Mouse (Mus musculus) heart, embryonic 13.5 days (tissue): ENCODE measurements around the gene Lmnb2. TPM values are rescaled to one million over a fixed set of nuclear protein-coding genes. Genes with fewer than 3 reads are reported as not detected.

ENCODE experiments used
- ATAC-seq: fragments of 200-750 bp; cut with Nextera tagmentation; 2 replicates; pipeline ENCODE4 v1.8.0; 2017; ENCODE audit warnings: moderate TSS enrichment; ENCODE audit not compliant: insufficient number of reproducible peaks, low FRiP score, low TSS enrichment; ENCODE audit errors: extremely low read depth
- H3K27ac ChIP-seq: fragments of 300-500 bp; sonication (generic); replicated peaks from 2 replicates; pipeline ENCODE4 v1.5.1; 2015; ENCODE audit warnings: moderate library complexity, mild to moderate bottlenecking, inconsistent platforms
- H3K27me3 ChIP-seq: fragments of 300-500 bp; sonication (generic); replicated peaks from 2 replicates; pipeline ENCODE4 v1.6.1; 2015; ENCODE audit warnings: mild to moderate bottlenecking, inconsistent platforms
- H3K36me3 ChIP-seq: fragments of 300-500 bp; sonication (generic); 2 replicates; pipeline ENCODE4 v1.6.1; 2015; ENCODE audit warnings: mild to moderate bottlenecking, inconsistent platforms
- H3K4me1 ChIP-seq: fragments of 300-500 bp; sonication (generic); 2 replicates; pipeline ENCODE4 v1.6.1; 2015; ENCODE audit warnings: inconsistent platforms
- H3K4me2 ChIP-seq: fragments of 300-500 bp; sonication (generic); 2 replicates; pipeline ENCODE4 v1.6.1; 2015; ENCODE audit warnings: inconsistent platforms, mild to moderate bottlenecking, moderate library complexity
- H3K4me3 ChIP-seq: fragments of 300-500 bp; sonication (generic); 2 replicates; pipeline ENCODE4 v1.5.1; 2015; ENCODE audit warnings: moderate library complexity, mild to moderate bottlenecking, inconsistent platforms
- H3K9ac ChIP-seq: fragments of 300-500 bp; sonication (generic); 2 replicates; pipeline ENCODE4 v1.6.1; 2015; ENCODE audit warnings: inconsistent platforms, mild to moderate bottlenecking, moderate library complexity
- H3K9me3 ChIP-seq: fragments of 300-500 bp; sonication (generic); 2 replicates; pipeline ENCODE4 v1.6.1; 2016; ENCODE audit warnings: inconsistent platforms
- WGBS: fragments of 180-500 bp; shearing (Covaris S2); methylation state at CpG from one replicate; pipeline ENCODE4 v1.1.7; 2015; ENCODE audit warnings: mixed read lengths; 5-methylcytosine and 5-hydroxymethylcytosine counted together
- polyA plus RNA-seq: library from polyadenylated mRNA; unstranded; fragments of >200 nt; fragmentation: Nextera tagmentation; extraction: Ambion mirVana; gene quantifications from 2 replicates; pipeline ENCODE4 v1.2.1, GENCODE M21; 2015

The Lmnb2 gene
- polyA plus RNA-seq, 1 experiment from 2014 or later, result 24.8 TPM

GRCm38 (mm10) chr10:80944231-80944630 is 26.2 kb upstream of the Lmnb2 start:
- H3K4me1 ChIP-seq, result peaks cover 77% of the 10 kb centered on the region
- WGBS, result 87% methylated on average over 5 of the region's 5 CpGs
- no peak overlapping the region for H3K9ac ChIP-seq
- H3K4me3 ChIP-seq, result no peak overlapping the region
- H3K27ac ChIP-seq, result no peak overlapping the region
- H3K36me3 ChIP-seq, result no peaks in the 10 kb centered on the region
- H3K4me2 ChIP-seq, result no peak overlapping the region
- ATAC-seq, result no peak
- no peaks in the 10 kb centered on the region for H3K9me3 ChIP-seq
- no peaks in the 10 kb centered on the region for H3K27me3 ChIP-seq

- Histone ChIP-seq H3K4me3 (no peak overlapping the region), H3K9ac (peak overlapping the region; percentile 47; the same call in 1 of the 2 replicates), H3K4me2 (no peak overlapping the region), H3K36me3 (no peaks in the 10 kb centered on the region), H3K9me3 (no peaks in the 10 kb centered on the region), H3K27ac (peak overlapping the region; percentile 63), H3K4me1 (peaks cover 77% of the 10 kb centered on the region), H3K27me3 (no peaks in the 10 kb centered on the region)
- WGBS, result 56% methylated on average over 9 of the region's 9 CpGs
- no peak for ATAC-seq
Measured at GRCm38 (mm10) chr10:80943701-80944100, 25.7 kb upstream of the Lmnb2 start.

DNA sequence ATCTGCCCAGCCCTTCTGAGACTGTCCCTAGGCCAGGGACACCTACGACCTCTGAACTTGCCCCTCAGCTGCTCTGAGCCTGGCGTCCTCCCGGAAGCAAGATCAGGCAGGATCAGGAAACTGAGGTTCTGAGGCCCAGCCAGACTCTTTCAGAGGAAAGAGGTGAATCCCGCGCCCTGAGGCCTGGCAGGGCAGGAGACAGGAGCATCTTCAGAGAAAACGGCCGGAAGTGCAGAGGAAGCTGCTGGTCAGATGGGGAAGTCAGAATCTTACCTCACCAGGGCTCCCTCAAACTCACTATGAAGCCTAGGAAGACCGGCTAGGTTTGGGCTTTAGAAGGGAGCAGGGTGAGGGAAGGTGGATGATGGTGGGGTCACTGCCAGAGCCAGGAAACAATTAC is 24.9 kb upstream of the Lmnb2 start:
- H3K9me3 ChIP-seq, result no peaks in the 10 kb centered on the region
- H3K27me3 ChIP-seq, result no peaks in the 10 kb centered on the region
- H3K27ac ChIP-seq, result 0 out of 2 replicates have a peak overlapping the region, but pooled peaks have one; percentile 37
- H3K36me3 ChIP-seq, result no peaks in the 10 kb centered on the region
- H3K4me2 ChIP-seq, result no peak overlapping the region
- H3K4me1 ChIP-seq, result peaks cover 77% of the 10 kb centered on the region
- peak overlapping the region; percentile 54; the same call in 1 of the 2 replicates for H3K9ac ChIP-seq
- WGBS, result 55% methylated on average over 8 of the region's 8 CpGs
- H3K4me3 ChIP-seq, result no peak overlapping the region
- no peak for ATAC-seq

DNA sequence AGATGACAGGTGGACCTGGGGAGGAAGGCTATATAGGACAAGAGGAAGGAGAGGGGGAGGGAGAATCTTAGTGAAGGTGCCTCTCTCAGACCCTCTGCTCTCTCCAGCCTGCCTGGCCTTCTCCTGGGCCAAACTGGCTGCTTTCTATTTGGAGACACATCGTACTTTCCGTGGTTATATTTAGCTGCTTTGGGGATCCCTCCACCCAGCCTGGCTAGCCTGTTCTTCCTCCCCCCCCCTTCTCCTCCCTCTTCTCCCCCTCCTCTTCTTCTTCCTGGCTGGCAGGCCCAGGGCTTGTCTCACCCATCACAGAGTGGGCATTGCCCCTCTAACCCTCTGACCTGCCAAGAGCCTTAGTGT is 22.9 kb upstream of the Lmnb2 start:
- 19% methylated on average over 2 of the region's 2 CpGs for WGBS
- Histone ChIP-seq H3K4me3 (peak overlapping the region; percentile 42; the same call in 1 of the 2 replicates), H3K36me3 (no peaks in the 10 kb centered on the region), H3K27me3 (0 out of 2 replicates have a peak, but pooled peaks cover 9% of the 10 kb centered on the region), H3K27ac (peak overlapping the region; percentile 99), H3K9me3 (no peaks in the 10 kb centered on the region), H3K9ac (peak overlapping the region; percentile 86), H3K4me2 (peak overlapping the region; percentile 72), H3K4me1 (peaks cover 78% of the 10 kb centered on the region)
- ATAC-seq, result 0 out of 2 replicates have a peak, but pooled peaks have one; percentile 3

DNA sequence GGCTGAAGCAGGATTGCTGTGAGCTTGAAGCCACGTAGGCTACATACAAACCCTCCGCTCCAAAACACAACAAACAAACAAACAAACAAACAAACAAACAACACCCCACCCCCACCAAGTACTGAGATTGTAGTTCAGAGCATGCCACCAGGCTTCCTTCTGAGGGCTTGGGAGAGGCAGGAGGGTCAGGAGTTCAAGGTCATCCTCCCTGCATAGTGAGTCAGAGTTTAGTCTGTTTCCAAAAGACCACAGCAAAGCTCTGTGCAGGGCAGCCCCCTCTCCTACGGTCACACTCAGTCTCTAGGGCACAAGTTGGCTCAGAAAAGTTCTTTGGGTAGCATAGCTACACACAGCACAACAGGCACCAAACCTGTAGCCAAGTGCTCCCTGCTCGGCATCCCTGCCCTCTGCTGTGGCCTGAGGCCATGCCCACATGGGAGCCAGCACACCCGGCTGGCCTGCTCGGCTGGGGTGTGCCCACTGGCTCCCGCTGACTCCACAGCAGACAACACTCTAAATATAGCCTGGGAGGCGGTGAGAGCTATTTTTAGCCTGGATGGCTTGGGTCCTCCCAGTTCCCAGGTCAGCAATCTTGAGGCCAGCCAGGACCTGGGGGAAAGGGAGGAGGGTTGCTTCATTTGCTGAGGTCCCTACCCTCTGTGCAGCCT is 22.4 kb upstream of the Lmnb2 start:
- 19% methylated on average over 8 of the region's 8 CpGs for WGBS
- Histone ChIP-seq H3K36me3 (no peaks in the 10 kb centered on the region), H3K4me2 (peak overlapping the region; percentile 72), H3K9me3 (no peaks in the 10 kb centered on the region), H3K4me3 (peak overlapping the region; percentile 42), H3K4me1 (peaks cover 83% of the 10 kb centered on the region), H3K27ac (peak overlapping the region; percentile 99), H3K27me3 (0 out of 2 replicates have a peak, but pooled peaks cover 9% of the 10 kb centered on the region), H3K9ac (peak overlapping the region; percentile 86)
- ATAC-seq, result peak; percentile 44

- 3% methylated on average over 28 of the region's 28 CpGs for WGBS
- ATAC-seq, result no peak
- no peaks in the 10 kb centered on the region for H3K9me3 ChIP-seq
- H3K4me2 ChIP-seq, result peak overlapping the region; percentile 72
- peak overlapping the region; percentile 42 for H3K4me3 ChIP-seq
- H3K27me3 ChIP-seq, result peaks cover 10% of the 10 kb centered on the region
- H3K27ac ChIP-seq, result peak overlapping the region; percentile 99
- H3K4me1 ChIP-seq, result peaks cover 90% of the 10 kb centered on the region
- peak overlapping the region; percentile 86 for H3K9ac ChIP-seq
- H3K36me3 ChIP-seq, result no peaks in the 10 kb centered on the region
Measured at GRCm38 (mm10) chr10:80939671-80940070, 21.6 kb upstream of the Lmnb2 start.

DNA sequence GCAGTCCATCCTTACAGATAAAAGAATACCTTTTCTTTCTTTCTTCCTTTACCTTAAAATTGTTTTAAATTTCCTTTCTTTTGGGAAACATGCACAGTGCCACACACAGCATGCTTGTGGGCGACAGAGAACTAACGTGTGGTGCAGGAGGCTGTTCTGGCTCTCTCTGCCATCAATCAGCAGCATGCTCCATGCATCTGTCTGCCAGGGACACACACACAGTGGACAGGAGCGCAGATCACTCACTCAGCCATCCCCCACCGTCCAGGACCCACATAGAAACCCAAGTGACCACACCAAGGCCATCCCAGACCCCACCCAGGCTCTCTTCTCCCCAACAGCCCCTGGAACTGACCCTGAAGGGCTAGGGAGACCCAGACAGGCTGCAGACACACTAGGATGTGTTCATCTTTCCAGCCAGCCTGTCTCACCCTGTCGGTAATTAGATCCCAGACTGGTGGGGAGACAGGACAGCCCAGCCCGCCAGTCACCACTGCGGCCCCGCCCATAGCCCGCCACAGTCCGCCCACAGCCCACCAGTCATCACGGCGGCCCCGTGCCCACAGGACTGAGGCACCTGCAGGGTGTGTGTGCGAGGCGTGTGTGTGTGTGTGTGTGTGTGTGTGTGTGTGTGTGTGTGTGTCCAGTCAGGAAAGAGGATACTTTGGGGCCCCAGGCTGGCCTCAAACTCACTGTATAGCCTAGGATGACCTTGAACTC is 20.9 kb upstream of the Lmnb2 start:
- ATAC-seq, result 0 out of 2 replicates have a peak, but pooled peaks have one; percentile 15
- H3K27ac ChIP-seq, result peak overlapping the region; percentile 99
- no peaks in the 10 kb centered on the region for H3K36me3 ChIP-seq
- peak overlapping the region; percentile 72 for H3K4me2 ChIP-seq
- H3K9me3 ChIP-seq, result no peaks in the 10 kb centered on the region
- H3K4me1 ChIP-seq, result peaks cover 96% of the 10 kb centered on the region
- H3K27me3 ChIP-seq, result peaks cover 17% of the 10 kb centered on the region
- H3K4me3 ChIP-seq, result peak overlapping the region; percentile 42
- WGBS, result 9% methylated on average over 15 of the region's 15 CpGs
- H3K9ac ChIP-seq, result peak overlapping the region; percentile 86

DNA sequence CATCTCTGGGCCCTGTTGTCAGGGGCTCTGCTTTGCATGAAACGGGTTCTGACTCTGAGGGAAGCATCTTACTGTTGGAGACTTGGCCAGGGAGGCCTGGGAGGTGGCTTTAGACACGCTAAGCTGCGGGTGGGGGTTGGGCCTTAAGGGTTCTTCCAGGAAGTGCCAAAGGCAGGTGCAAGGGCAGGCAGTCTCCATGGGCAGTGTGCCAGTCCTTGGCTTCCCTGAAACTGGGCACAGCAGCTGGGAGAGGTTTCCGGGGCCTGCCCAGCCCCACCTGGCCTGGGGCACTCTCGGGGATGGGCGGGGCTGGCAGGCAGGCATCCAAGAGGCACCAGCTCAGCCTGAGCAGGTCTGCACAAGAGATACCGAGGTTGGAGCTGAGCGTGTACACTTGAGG is 19.6 kb upstream of the Lmnb2 start:
- no peak overlapping the region for H3K4me3 ChIP-seq
- H3K36me3 ChIP-seq, result no peaks in the 10 kb centered on the region
- H3K27ac ChIP-seq, result peak overlapping the region; percentile 99
- peaks cover 96% of the 10 kb centered on the region for H3K4me1 ChIP-seq
- ATAC-seq, result no peak
- peaks cover 25% of the 10 kb centered on the region for H3K27me3 ChIP-seq
- H3K9ac ChIP-seq, result peak overlapping the region; percentile 86
- no peaks in the 10 kb centered on the region for H3K9me3 ChIP-seq
- H3K4me2 ChIP-seq, result peak overlapping the region; percentile 43
- 21% methylated on average over 8 of the region's 8 CpGs for whole genome bisulfite sequencing

- WGBS, result 9% methylated on average over 6 of the region's 6 CpGs
Measured at GRCm38 (mm10) chr10:80936810-80937164, 18.7 kb upstream of the Lmnb2 start.

DNA sequence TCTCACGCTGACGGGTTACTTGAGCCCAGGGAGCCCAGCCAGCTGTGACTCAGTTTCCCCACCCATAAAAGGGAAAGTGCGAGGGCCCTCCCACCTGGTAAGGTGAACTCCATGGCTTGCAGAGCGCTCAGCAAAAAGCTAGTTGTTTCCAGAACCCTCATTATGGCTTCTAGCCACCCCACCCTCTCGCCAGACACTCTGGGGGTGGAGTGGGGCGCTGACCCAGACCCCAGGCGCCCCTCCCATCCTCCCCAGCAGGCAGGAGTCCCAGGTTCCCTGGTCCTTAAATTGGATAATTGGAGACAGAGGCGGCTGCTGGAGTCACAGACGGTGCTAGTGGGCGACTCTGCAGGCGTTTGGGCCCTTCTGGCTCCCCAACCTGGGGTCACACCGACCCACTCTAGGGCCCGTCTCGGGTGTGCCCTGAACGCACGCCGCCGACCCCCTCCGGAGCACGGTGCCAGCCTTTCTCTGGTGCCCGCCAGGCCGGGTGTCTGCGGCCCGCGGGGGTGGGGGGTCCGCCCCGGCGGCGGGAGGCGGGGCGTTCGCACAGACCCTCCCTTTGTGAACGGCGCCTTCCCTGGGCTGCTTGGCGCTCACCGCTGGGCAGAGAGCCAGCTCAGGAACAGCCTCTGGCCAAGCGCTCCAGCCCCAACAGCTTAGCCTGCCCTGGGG is 18.2 kb upstream of the Lmnb2 start:
- Histone ChIP-seq H3K9ac (peak overlapping the region; percentile 86), H3K9me3 (no peaks in the 10 kb centered on the region), H3K4me1 (peaks cover 99% of the 10 kb centered on the region), H3K36me3 (peaks cover 3% of the 10 kb centered on the region; the same call in 1 of the 2 replicates), H3K4me3 (peak overlapping the region; percentile 57), H3K27ac (peak overlapping the region; percentile 99), H3K27me3 (peaks cover 29% of the 10 kb centered on the region), H3K4me2 (peak overlapping the region; percentile 83)
- 1% methylated on average over 37 of the region's 37 CpGs for WGBS
- peak; percentile 25 for ATAC-seq

More at GRCm38 (mm10) chr10:80936810-80937164, 18.7 kb upstream of the Lmnb2 start:
- H3K9ac ChIP-seq, result peak overlapping the region; percentile 86
- ATAC-seq, result no peak
- H3K4me1 ChIP-seq, result peaks cover 99% of the 10 kb centered on the region
- no peaks in the 10 kb centered on the region for H3K9me3 ChIP-seq
- peaks cover 1% of the 10 kb centered on the region; the same call in 1 of the 2 replicates for H3K36me3 ChIP-seq
- peak overlapping the region; percentile 57 for H3K4me3 ChIP-seq
- H3K27me3 ChIP-seq, result peaks cover 26% of the 10 kb centered on the region
- peak overlapping the region; percentile 99 for H3K27ac ChIP-seq
- peak overlapping the region; percentile 83 for H3K4me2 ChIP-seq

- H3K27ac ChIP-seq, result peak overlapping the region; percentile 99
- H3K9ac ChIP-seq, result peak overlapping the region; percentile 86
- no peaks in the 10 kb centered on the region for H3K9me3 ChIP-seq
- H3K4me2 ChIP-seq, result peak overlapping the region; percentile 83
- peaks cover 33% of the 10 kb centered on the region for H3K27me3 ChIP-seq
- H3K4me3 ChIP-seq, result peak overlapping the region; percentile 57
- 11% methylated on average over 17 of the region's 17 CpGs for WGBS
- peaks cover 3% of the 10 kb centered on the region; the same call in 1 of the 2 replicates for H3K36me3 ChIP-seq
- peaks cover 99% of the 10 kb centered on the region for H3K4me1 ChIP-seq
- ATAC-seq, result no peak
Measured at GRCm38 (mm10) chr10:80935698-80936097, 17.7 kb upstream of the Lmnb2 start.
